Mouse (Mus musculus): ENCODE results near the gene Dok5. TPM values are rescaled to one million over a fixed set of nuclear protein-coding genes. Genes with fewer than 3 reads are reported as not detected.

The Dok5 gene
- total RNA-seq (2021), result 10 to 100 TPM; 13.6 to 17.0 TPM
- long read RNA-seq, experiment 1, transcript Dok5-201 (8 exons, 1,768 nt), result major isoform, 12 of 14 reads
- long read RNA-seq, experiment 1, partial matches to known transcripts, result 1 of 14 reads
- long read RNA-seq, experiment 1, other reads (novel, unspliced or antisense), result 1 of 14 reads
- long read RNA-seq, experiment 2, transcript Dok5-201 (8 exons, 1,768 nt), result major isoform, 13 of 14 reads
- long read RNA-seq, experiment 2, partial matches to known transcripts, result 0 of 14 reads
- long read RNA-seq, experiment 2, other reads (novel, unspliced or antisense), result 1 of 14 reads

- intact Hi-C loops (cut with DNase I; ENCODE audit: low total_unique reads), result no loop called here
- peak; percentile 85 for DNase-seq
Measured at GRCm38 (mm10) chr2:170731632-170732561, at the start of gene Dok5. Gene Dok5 (plus strand): TSS chr2:170731807.

- DNase-seq, result no peak
- intact Hi-C loops (cut with DNase I; ENCODE audit: low total_unique reads), result no loop called here
Measured at GRCm38 (mm10) chr2:170683385-170683784, 48.2 kb upstream of the Dok5 start.

- intact Hi-C loops (cut with DNase I; ENCODE audit: low total_unique reads), result no loop called here
- no peak for DNase-seq
Measured at GRCm38 (mm10) chr2:170695071-170695936, 36.3 kb upstream of the Dok5 start.

- no peak for DNase-seq
- intact Hi-C loops (cut with DNase I; ENCODE audit: low total_unique reads), result no loop called here
Measured at GRCm38 (mm10) chr2:170695937-170696510, 35.6 kb upstream of the Dok5 start.

GRCm38 (mm10) chr2:170700471-170700870, 31.1 kb upstream of the Dok5 start:
- intact Hi-C loops (cut with DNase I; ENCODE audit: low total_unique reads), result no loop called here
- no peak for DNase-seq

GRCm38 (mm10) chr2:170706488-170706887, 25.1 kb upstream of the Dok5 start:
- intact Hi-C loops (cut with DNase I; ENCODE audit: low total_unique reads), result no loop called here
- no peak for DNase-seq

- DNase-seq, result no peak
- intact Hi-C loops (cut with DNase I; ENCODE audit: low total_unique reads), result no loop called here
Measured at GRCm38 (mm10) chr2:170707672-170708071, 23.9 kb upstream of the Dok5 start.

GRCm38 (mm10) chr2:170708901-170709300, 22.7 kb upstream of the Dok5 start:
- intact Hi-C loops (cut with DNase I; ENCODE audit: low total_unique reads), result no loop called here
- DNase-seq, result no peak

GRCm38 (mm10) chr2:170712658-170713285, 18.8 kb upstream of the Dok5 start:
- no peak for DNase-seq
- intact Hi-C loops (cut with DNase I; ENCODE audit: low total_unique reads), result no loop called here

- intact Hi-C loops (cut with DNase I; ENCODE audit: low total_unique reads), result no loop called here
- DNase-seq, result no peak
Measured at GRCm38 (mm10) chr2:170720386-170720785, 11.2 kb upstream of the Dok5 start.

GRCm38 (mm10) chr2:170724136-170724535, 7.5 kb upstream of the Dok5 start:
- DNase-seq, result no peak
- intact Hi-C loops (cut with DNase I; ENCODE audit: low total_unique reads), result no loop called here

- intact Hi-C loops (cut with DNase I; ENCODE audit: low total_unique reads), result no loop called here
- no peak for DNase-seq
Measured at GRCm38 (mm10) chr2:170724716-170725115, 6.9 kb upstream of the Dok5 start.

GRCm38 (mm10) chr2:170725796-170726195, 5.8 kb upstream of the Dok5 start:
- DNase-seq, result no peak
- intact Hi-C loops (cut with DNase I; ENCODE audit: low total_unique reads), result no loop called here

GRCm38 (mm10) chr2:170726996-170727710, 4.5 kb upstream of the Dok5 start:
- intact Hi-C loops (cut with DNase I; ENCODE audit: low total_unique reads), result no loop called here
- DNase-seq, result no peak

GRCm38 (mm10) chr2:170728864-170729263, 2.7 kb upstream of the Dok5 start:
- no peak for DNase-seq

GRCm38 (mm10) chr2:170729661-170730060, 1.9 kb upstream of the Dok5 start:
- DNase-seq, result no peak
- intact Hi-C loops (cut with DNase I; ENCODE audit: low total_unique reads), result no loop called here

More at GRCm38 (mm10) chr2:170728864-170729263, 2.7 kb upstream of the Dok5 start:
- intact Hi-C loops (cut with DNase I; ENCODE audit: low total_unique reads), result no loop called here

GRCm38 (mm10) chr2:170730136-170730535, 1.5 kb upstream of the Dok5 start:
- intact Hi-C loops (cut with DNase I; ENCODE audit: low total_unique reads), result no loop called here

GRCm38 (mm10) chr2:170730781-170731180, 826 bp upstream of the Dok5 start:
- intact Hi-C loops (cut with DNase I; ENCODE audit: low total_unique reads), result no loop called here
- no peak for DNase-seq

More at GRCm38 (mm10) chr2:170730136-170730535, 1.5 kb upstream of the Dok5 start:
- DNase-seq, result no peak

All from gastrocnemius, postnatal 14 days (tissue).